Mouse (Mus musculus) stomach, embryonic 14.5 days (tissue): ENCODE data around the gene Mapk6. TPM values are rescaled to one million over a fixed set of nuclear protein-coding genes. Genes with fewer than 3 reads are reported as not detected.
A peak's percentile ranks its signal among the peaks of the same experiment; 100 is the strongest.

Experiments
- ATAC-seq: fragments of 200-750 bp; cut with Nextera tagmentation; 2 replicates; pipeline ENCODE4 v1.8.0; 2017; ENCODE audit warnings: low read depth, moderate TSS enrichment; ENCODE audit not compliant: insufficient number of reproducible peaks, insufficient read depth, low FRiP score
- H3K27ac ChIP-seq: fragments of 300-500 bp; sonication (generic); 2 replicates; pipeline ENCODE4 v1.5.1; 2014; ENCODE audit warnings: mild to moderate bottlenecking, low read length, moderate library complexity, mixed read lengths
- H3K27me3 ChIP-seq: fragments of 300-500 bp; sonication (generic); 2 replicates; pipeline ENCODE4 v1.6.1; 2014; ENCODE audit warnings: low read length, control low read depth, mixed read lengths; ENCODE audit not compliant: control insufficient read depth, insufficient read depth
- H3K36me3 ChIP-seq: fragments of 300-500 bp; sonication (generic); 2 replicates; pipeline ENCODE4 v1.6.1; 2014; ENCODE audit warnings: mild to moderate bottlenecking, control low read depth, low read length, moderate library complexity, mixed read lengths; ENCODE audit not compliant: control insufficient read depth, insufficient read depth
- H3K4me1 ChIP-seq: fragments of 300-500 bp; sonication (generic); 2 replicates; pipeline ENCODE4 v1.6.1; 2014; ENCODE audit warnings: low read length, control low read depth, mixed read lengths; ENCODE audit not compliant: control insufficient read depth, insufficient read depth
- H3K4me2 ChIP-seq: fragments of 300-500 bp; sonication (generic); replicated peaks from 2 replicates; pipeline ENCODE4 v1.6.1; 2014; ENCODE audit warnings: low read depth, low read length, control low read depth
- H3K4me3 ChIP-seq: fragments of 300-500 bp; sonication (generic); 2 replicates; pipeline ENCODE4 v1.5.1; 2014; ENCODE audit warnings: low read depth, low read length, control low read depth
- H3K9ac ChIP-seq: fragments of 300-500 bp; sonication (generic); replicated peaks from 2 replicates; pipeline ENCODE4 v1.6.1; 2014; ENCODE audit warnings: low read depth, mild to moderate bottlenecking, control low read depth, low read length, moderate library complexity, mixed read lengths
- H3K9me3 ChIP-seq: fragments of 300-500 bp; sonication (generic); 2 replicates; pipeline ENCODE4 v1.6.1; 2016; ENCODE audit warnings: low read depth, low read length, control low read depth; ENCODE audit not compliant: control insufficient read depth
- WGBS: fragments of 180-500 bp; shearing (Covaris S2); extraction: QIAGEN DNeasy Blood & Tissue Kit; methylation state at CpG from one replicate; pipeline ENCODE4 v1.1.7; 2014; 5-methylcytosine and 5-hydroxymethylcytosine counted together
- polyA plus RNA-seq: library from polyadenylated mRNA; unstranded; fragments of >200 nt; fragmentation: Nextera tagmentation; extraction: Ambion mirVana; gene quantifications from 2 replicates; pipeline ENCODE4 v1.2.1, GENCODE M21; 2014

Mapk6 gene
- polyA plus RNA-seq, 1 experiment from 2014 or later = 70.2 TPM

- H3K4me2 ChIP-seq = no peak overlapping the region
- H3K9ac ChIP-seq = no peak overlapping the region
- no peaks in the 10 kb centered on the region for H3K9me3 ChIP-seq
- WGBS = 36% methylated on average over 6 of the region's 6 CpGs
- peaks cover 8% of the 10 kb centered on the region for H3K4me1 ChIP-seq
- no peak for ATAC-seq
- no peaks in the 10 kb centered on the region for H3K27me3 ChIP-seq
- H3K27ac ChIP-seq = no peak overlapping the region
- H3K36me3 ChIP-seq = no peaks in the 10 kb centered on the region
- no peak overlapping the region for H3K4me3 ChIP-seq
Measured at GRCm38 (mm10) chr9:75437653-75438385, 28.0 kb upstream of the Mapk6 start.

DNA sequence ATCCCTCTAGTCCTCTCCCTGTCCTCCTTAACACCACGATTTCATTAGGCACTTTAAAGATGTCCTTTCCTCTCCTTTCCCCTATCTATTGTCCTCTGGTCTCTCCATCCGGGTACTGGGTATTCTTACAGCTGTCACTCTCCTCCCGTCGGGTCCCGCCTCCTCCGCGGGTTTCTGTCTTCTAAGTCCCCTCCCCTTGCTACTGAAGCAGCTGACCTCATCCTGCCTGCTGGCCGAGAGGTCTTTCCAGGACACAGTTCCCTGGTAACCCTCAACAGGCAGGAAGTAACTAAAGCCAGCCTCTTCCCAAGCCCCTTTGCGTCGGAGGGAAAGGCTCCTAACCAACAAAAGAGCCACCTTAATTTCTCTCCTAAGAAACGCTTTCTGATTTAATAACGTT lies 26.1 kb upstream of the Mapk6 start:
- peak; percentile 54; the same call in 1 of the 2 replicates for ATAC-seq
- Histone ChIP-seq H3K4me1 (no peaks in the 10 kb centered on the region), H3K9ac (no peak overlapping the region), H3K4me3 (no peak overlapping the region), H3K27me3 (no peaks in the 10 kb centered on the region), H3K9me3 (no peaks in the 10 kb centered on the region), H3K27ac (no peak overlapping the region), H3K36me3 (no peaks in the 10 kb centered on the region), H3K4me2 (no peak overlapping the region)
- 7% methylated on average over 12 of the region's 12 CpGs for WGBS

DNA sequence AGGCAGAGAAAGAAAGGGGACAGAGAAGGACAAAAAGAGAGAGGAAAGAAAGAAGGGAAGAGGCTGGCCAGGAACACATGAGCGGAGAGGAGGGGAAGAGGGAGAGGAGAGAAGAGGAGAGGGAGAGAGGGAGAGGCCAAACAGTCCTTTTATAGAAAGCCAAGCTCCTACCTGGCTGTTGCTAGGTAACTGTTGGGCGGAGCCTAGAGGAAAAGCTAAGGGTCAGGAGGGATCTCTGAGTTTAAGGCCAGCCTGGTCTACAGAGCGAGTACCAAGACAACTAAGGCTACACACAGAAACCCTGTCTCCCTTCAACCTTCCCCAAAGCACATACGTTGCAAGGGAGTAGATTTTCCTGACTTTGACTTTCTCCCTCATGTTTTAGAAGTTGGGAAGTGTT lies 25.5 kb upstream of the Mapk6 start:
- H3K4me1 ChIP-seq = no peaks in the 10 kb centered on the region
- H3K27me3 ChIP-seq = no peaks in the 10 kb centered on the region
- no peak for ATAC-seq
- no peaks in the 10 kb centered on the region for H3K36me3 ChIP-seq
- H3K9me3 ChIP-seq = no peaks in the 10 kb centered on the region
- H3K4me2 ChIP-seq = no peak overlapping the region
- H3K27ac ChIP-seq = no peak overlapping the region
- H3K4me3 ChIP-seq = no peak overlapping the region
- 82% methylated on average over 4 of the region's 4 CpGs for WGBS
- no peak overlapping the region for H3K9ac ChIP-seq

- H3K4me3 ChIP-seq = no peak overlapping the region
- no peak overlapping the region for H3K27ac ChIP-seq
- H3K27me3 ChIP-seq = no peaks in the 10 kb centered on the region
- H3K4me2 ChIP-seq = no peak overlapping the region
- H3K9me3 ChIP-seq = no peaks in the 10 kb centered on the region
- 73% methylated on average over 6 of the region's 6 CpGs for WGBS
- no peak for ATAC-seq
- no peak overlapping the region for H3K9ac ChIP-seq
- H3K36me3 ChIP-seq = no peaks in the 10 kb centered on the region
- H3K4me1 ChIP-seq = no peaks in the 10 kb centered on the region
Measured at GRCm38 (mm10) chr9:75434872-75435271, 25.1 kb upstream of the Mapk6 start.

DNA sequence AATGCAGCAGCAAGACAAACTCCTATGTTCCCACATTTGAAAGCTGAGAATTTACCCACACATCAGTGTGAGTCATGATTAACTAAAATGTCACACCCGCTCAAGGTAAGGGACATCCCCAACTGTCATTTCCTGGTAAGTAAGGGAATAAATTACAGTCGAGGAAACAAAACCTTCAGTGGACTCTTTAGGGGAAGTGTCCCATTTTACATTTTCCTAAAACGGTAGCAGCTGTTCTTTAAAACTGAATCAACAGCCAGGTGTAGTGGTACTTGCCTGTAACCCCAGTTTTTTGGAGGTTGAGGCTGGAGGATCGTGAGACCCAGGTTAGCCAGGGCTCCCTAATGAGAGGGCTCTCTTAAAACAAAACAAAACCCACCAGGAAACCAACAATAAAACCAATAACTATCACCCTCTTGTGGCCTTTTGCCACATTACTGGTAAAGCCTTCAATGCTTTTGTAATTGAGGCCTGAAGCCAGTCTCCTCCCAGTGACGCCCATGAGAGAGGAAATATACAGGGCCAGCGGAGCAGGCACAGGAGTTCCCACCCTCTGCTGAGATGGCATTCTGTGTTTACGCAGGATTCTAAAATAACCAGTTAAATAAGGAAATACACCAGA lies 24.5 kb upstream of the Mapk6 start:
- Histone ChIP-seq H3K4me3 (no peak overlapping the region), H3K27ac (no peak overlapping the region), H3K4me2 (no peak overlapping the region), H3K36me3 (no peaks in the 10 kb centered on the region), H3K27me3 (no peaks in the 10 kb centered on the region), H3K9me3 (no peaks in the 10 kb centered on the region), H3K9ac (no peak overlapping the region), H3K4me1 (no peaks in the 10 kb centered on the region)
- 47% methylated on average over 7 of the region's 7 CpGs for WGBS
- ATAC-seq = peak; percentile 42; the same call in 1 of the 2 replicates

DNA sequence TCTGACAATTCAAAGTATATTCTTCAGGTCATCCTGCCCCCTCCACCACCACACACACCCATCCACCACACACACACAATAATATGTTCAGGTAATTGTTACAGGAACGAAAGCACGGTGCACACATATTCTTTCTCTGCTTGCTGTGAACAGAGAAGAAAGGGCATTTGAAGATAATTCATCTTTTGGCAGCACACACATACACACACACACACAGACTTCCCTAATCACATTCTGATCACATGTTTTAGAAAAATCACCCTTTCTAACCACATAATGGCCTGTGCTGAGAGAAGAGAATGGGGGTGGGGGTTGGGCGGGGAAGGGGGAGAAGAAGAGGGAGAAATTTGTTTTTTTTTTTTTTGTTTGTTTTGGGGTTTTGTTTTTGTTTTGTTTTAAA lies 22.9 kb upstream of the Mapk6 start:
- 89% methylated on average over 3 of the region's 3 CpGs for whole genome bisulfite sequencing

GRCm38 (mm10) chr9:75430822-75431621 lies 21.2 kb upstream of the Mapk6 start:
- no peaks in the 10 kb centered on the region for H3K36me3 ChIP-seq
- no peaks in the 10 kb centered on the region for H3K27me3 ChIP-seq
- 72% methylated on average over 16 of the region's 16 CpGs for WGBS
- no peak overlapping the region for H3K9ac ChIP-seq
- H3K4me3 ChIP-seq = no peak overlapping the region
- no peak overlapping the region for H3K4me2 ChIP-seq
- no peak overlapping the region for H3K27ac ChIP-seq
- no peaks in the 10 kb centered on the region for H3K4me1 ChIP-seq
- no peak; the same call in 1 of the 2 replicates for ATAC-seq
- no peaks in the 10 kb centered on the region for H3K9me3 ChIP-seq

More for the DNA sequence above, 22.9 kb upstream of the Mapk6 start:
- no peaks in the 10 kb centered on the region for H3K9me3 ChIP-seq
- no peak overlapping the region for H3K27ac ChIP-seq
- ATAC-seq = no peak
- H3K4me3 ChIP-seq = no peak overlapping the region
- H3K36me3 ChIP-seq = no peaks in the 10 kb centered on the region
- H3K4me1 ChIP-seq = no peaks in the 10 kb centered on the region
- no peak overlapping the region for H3K4me2 ChIP-seq
- no peak overlapping the region for H3K9ac ChIP-seq
- no peaks in the 10 kb centered on the region for H3K27me3 ChIP-seq

- no peaks in the 10 kb centered on the region for H3K4me1 ChIP-seq
- WGBS = 85% methylated on average over 1 of the region's 1 CpGs
Measured at GRCm38 (mm10) chr9:75429657-75430056, 19.9 kb upstream of the Mapk6 start.

More at GRCm38 (mm10) chr9:75429657-75430056, 19.9 kb upstream of the Mapk6 start:
- H3K27me3 ChIP-seq = no peaks in the 10 kb centered on the region
- ATAC-seq = no peak
- no peaks in the 10 kb centered on the region for H3K9me3 ChIP-seq
- H3K27ac ChIP-seq = no peak overlapping the region
- no peak overlapping the region for H3K9ac ChIP-seq
- no peak overlapping the region for H3K4me2 ChIP-seq
- H3K4me3 ChIP-seq = no peak overlapping the region
- no peaks in the 10 kb centered on the region for H3K36me3 ChIP-seq
